ENCODE assay signal across 28 mouse cellular contexts in the genomic region with DNA sequence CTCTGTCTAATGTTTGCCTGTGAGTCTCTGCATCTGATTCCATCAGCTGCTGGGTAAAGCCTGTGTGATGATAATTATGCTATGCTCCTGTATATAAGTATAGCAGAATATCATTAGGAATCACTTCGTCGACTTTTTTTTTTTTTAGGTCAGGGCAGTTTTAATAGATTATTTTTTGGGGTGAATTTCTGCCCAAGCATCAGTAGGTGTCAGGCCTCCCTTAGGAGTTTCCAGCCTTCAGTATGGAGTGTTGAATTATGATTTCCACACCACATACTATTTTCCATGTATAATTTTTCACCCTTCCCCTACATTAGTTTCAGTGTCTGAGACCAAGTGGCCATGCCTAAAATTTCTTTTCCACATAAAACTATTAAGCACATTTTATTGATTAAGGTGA.
A peak's percentile ranks its signal among the peaks of the same experiment; 100 is the strongest.
DNase-seq lines count a peak whose midpoint lies in the region; ATAC-seq and TF ChIP-seq lines count a peak whose summit lies in the region.
"Had no signal": no experiment of that assay in that cellular context is flagged by ENCODE, and none has a peak within 500 bp of the region (broad histone marks: within the 10 kb centered on the region; RNA-seq: fewer than 3 reads in every experiment).

No protein-coding gene starts in this region.

- DNase-seq in heart, adult 2 months, result no peak
- DNase-seq in heart, adult 8-10 months (ENCODE audit: low spot score), result no peak
- no peak for DNase-seq in liver, postnatal 0 days
- DNase-seq in MEL (ENCODE audit: low read depth, low spot score), result peak; percentile 27
- DNase-seq in hindbrain, postnatal 0 days (ENCODE audit: low spot score), result no peak
- DNase-seq: adrenal gland, adult 8-10 months; adrenal gland, postnatal 25 days; cerebellum, adult 11-12 months; cerebellum, adult 8-10 months; cerebellum, postnatal 10 days; cerebellum, postnatal 36 days; embryo, embryonic 11 days; forebrain, postnatal 0 days; gastrocnemius, adult 2 months; gastrocnemius, postnatal 14 days; heart, adult 11 months; heart, postnatal 14 days; heart, postnatal 4 days had no signal

- H3K4me2 ChIP-seq in liver, postnatal 0 days (ENCODE audit: low read depth, low read length), result no peak overlapping the region
- no peak overlapping the region for H3K4me2 ChIP-seq in liver, embryonic 12.5 days
- H3K4me2 ChIP-seq in hindbrain, postnatal 0 days (ENCODE audit: low read depth, low read length), result no peak overlapping the region
- H3K4me2 ChIP-seq: embryonic facial prominence, embryonic 13.5 days; forebrain, embryonic 13.5 days; heart, embryonic 13.5 days; hindbrain, embryonic 14.5 days had no signal

- no peak for ATAC-seq in liver, postnatal 0 days
- no peak for ATAC-seq in liver, embryonic 12.5 days
- no peak for ATAC-seq in hindbrain, postnatal 0 days
- ATAC-seq: activated CD4-positive, CD25-positive, alpha-beta regulatory T cell, adult 4 months; CD4-positive, CD25-positive, alpha-beta regulatory T cell, adult 4 months; forebrain, embryonic 13.5 days; forebrain, postnatal 0 days had no signal

- peak; percentile 65 for TF ChIP-seq RAD21 in MEL (IDR thresholded peaks at IDR 0.05; ENCODE audit: low read depth, low read length)

- H3K9ac ChIP-seq in heart, adult 2 months (ENCODE audit: low read depth, low read length), result no peak overlapping the region
- no peak overlapping the region for H3K9ac ChIP-seq in liver, postnatal 0 days (replicated peaks)
- H3K9ac ChIP-seq in liver, embryonic 12.5 days, result no peak overlapping the region
- no peak overlapping the region for H3K9ac ChIP-seq in MEL (ENCODE audit: control insufficient read depth, low read depth, low read length, poor library complexity, severe bottlenecking)
- no peak overlapping the region for H3K9ac ChIP-seq in hindbrain, postnatal 0 days (replicated peaks; ENCODE audit: low read length)
- H3K9ac ChIP-seq: embryonic facial prominence, embryonic 13.5 days; forebrain, embryonic 13.5 days; forebrain, postnatal 0 days; heart, embryonic 13.5 days; hindbrain, embryonic 14.5 days had no signal

- H3K36me3 ChIP-seq in heart, adult 2 months (ENCODE audit: control insufficient read depth, insufficient read depth, low read length), result no peaks in the 10 kb centered on the region
- no peaks in the 10 kb centered on the region for H3K36me3 ChIP-seq in liver, postnatal 0 days (replicated peaks; ENCODE audit: insufficient read depth, low read length)
- H3K36me3 ChIP-seq in liver, embryonic 12.5 days, result no peaks in the 10 kb centered on the region
- peaks cover 0 to 5% of the 10 kb centered on the region in 2 experiments; a peak in 2 of 4 replicates for H3K36me3 ChIP-seq in MEL (ENCODE audit: control insufficient read depth in 1 of 2, insufficient read depth in 2 of 2, low read length in 2 of 2)
- H3K36me3 ChIP-seq in hindbrain, postnatal 0 days (ENCODE audit: insufficient read depth, low read length), result no peaks in the 10 kb centered on the region
- H3K36me3 ChIP-seq: embryonic facial prominence, embryonic 10.5 days; embryonic facial prominence, embryonic 13.5 days; heart, embryonic 10.5 days; heart, embryonic 13.5 days had no signal

- H3K4me3 ChIP-seq in heart, adult 2 months, result no peak overlapping the region
- no peak overlapping the region for H3K4me3 ChIP-seq in liver, postnatal 0 days (ENCODE audit: low read depth, low read length)
- H3K4me3 ChIP-seq in liver, embryonic 12.5 days, result no peak overlapping the region
- no peak overlapping the region for H3K4me3 ChIP-seq in MEL (ENCODE audit: control insufficient read depth in 1 of 2, insufficient read depth in 1 of 2, low read depth in 2 of 2, low read length in 2 of 2)
- H3K4me3 ChIP-seq in hindbrain, postnatal 0 days (ENCODE audit: low read length), result no peak overlapping the region
- H3K4me3 ChIP-seq: embryonic facial prominence, embryonic 10.5 days; embryonic facial prominence, embryonic 13.5 days; erythroblast, embryonic 14.5 days; forebrain, embryonic 13.5 days; gastrocnemius, adult 2 months; heart, embryonic 10.5 days; heart, embryonic 13.5 days had no signal

- no peak for TF ChIP-seq POLR2A in heart, adult 2 months (IDR thresholded peaks at IDR 0.05; ENCODE audit: insufficient read depth, low read depth, low read length)
- TF ChIP-seq POLR2A in MEL (IDR thresholded peaks at IDR 0.05; ENCODE audit: control insufficient read depth in 1 of 2, insufficient read depth in 1 of 2, low read depth in 1 of 2, low read length in 2 of 2, poor library complexity in 1 of 2), result no peak

- no peaks in the 10 kb centered on the region for H3K4me1 ChIP-seq in heart, adult 2 months (ENCODE audit: control insufficient read depth, insufficient read depth, low read length)
- no peaks in the 10 kb centered on the region for H3K4me1 ChIP-seq in liver, postnatal 0 days (ENCODE audit: insufficient read depth)
- H3K4me1 ChIP-seq in liver, embryonic 12.5 days, result no peaks in the 10 kb centered on the region
- H3K4me1 ChIP-seq in MEL (ENCODE audit: control insufficient read depth in 1 of 2, insufficient read depth in 2 of 2, low read length in 2 of 2), result no peaks in the 10 kb centered on the region
- H3K4me1 ChIP-seq in hindbrain, postnatal 0 days (ENCODE audit: insufficient read depth, low read length), result no peaks in the 10 kb centered on the region
- H3K4me1 ChIP-seq: embryonic facial prominence, embryonic 10.5 days; embryonic facial prominence, embryonic 13.5 days; forebrain, embryonic 13.5 days; heart, embryonic 10.5 days; heart, embryonic 13.5 days had no signal

- H3K27me3 ChIP-seq in heart, adult 2 months (ENCODE audit: control insufficient read depth, insufficient read depth, low read length), result no peaks in the 10 kb centered on the region
- H3K27me3 ChIP-seq in liver, postnatal 0 days (ENCODE audit: insufficient read depth, low read length), result no peaks in the 10 kb centered on the region
- H3K27me3 ChIP-seq in liver, embryonic 12.5 days (replicated peaks), result no peaks in the 10 kb centered on the region
- H3K27me3 ChIP-seq in MEL (ENCODE audit: control insufficient read depth in 1 of 2, insufficient read depth in 2 of 2, low read length in 2 of 2), result no peaks in the 10 kb centered on the region
- H3K27me3 ChIP-seq in hindbrain, postnatal 0 days (ENCODE audit: insufficient read depth, low read length), result no peaks in the 10 kb centered on the region
- H3K27me3 ChIP-seq: embryonic facial prominence, embryonic 13.5 days; forebrain, embryonic 13.5 days; heart, embryonic 13.5 days had no signal

- 44% methylated on average over 2 of the region's 2 CpGs for WGBS in heart, adult 2 months
- 68% methylated on average over 2 of the region's 2 CpGs for WGBS in liver, postnatal 0 days (ENCODE audit: insufficient replicate concordance)
- 67% methylated on average over 2 of the region's 2 CpGs for WGBS in liver, embryonic 12.5 days (ENCODE audit: insufficient replicate concordance)
- WGBS in hindbrain, postnatal 0 days, result 83% methylated on average over 2 of the region's 2 CpGs

- TF ChIP-seq EP300 in heart, adult 2 months (IDR thresholded peaks at IDR 0.05; ENCODE audit: insufficient read depth, low read depth, low read length), result no peak
- no peak for TF ChIP-seq EP300 in liver, postnatal 0 days (IDR thresholded peaks at IDR 0.05; ENCODE audit: low read depth)
- no peak for TF ChIP-seq EP300 in MEL (IDR thresholded peaks at IDR 0.05; ENCODE audit: low read depth in 1 of 2, low read length in 2 of 2)

- no peaks in the 10 kb centered on the region for H3K9me3 ChIP-seq in liver, postnatal 0 days (ENCODE audit: low read length)
- no peaks in the 10 kb centered on the region for H3K9me3 ChIP-seq in liver, embryonic 12.5 days (replicated peaks)
- H3K9me3 ChIP-seq in MEL (replicated peaks; ENCODE audit: insufficient read depth, low read length), result no peaks in the 10 kb centered on the region
- H3K9me3 ChIP-seq in hindbrain, postnatal 0 days (ENCODE audit: low read length), result no peaks in the 10 kb centered on the region
- H3K9me3 ChIP-seq: embryonic facial prominence, embryonic 10.5 days; embryonic facial prominence, embryonic 13.5 days; forebrain, embryonic 13.5 days; heart, embryonic 10.5 days; heart, embryonic 13.5 days had no signal

- H3K79me2 ChIP-seq in heart, adult 2 months (replicated peaks; ENCODE audit: control insufficient read depth, insufficient read depth, low read length), result no peaks in the 10 kb centered on the region
- no peaks in the 10 kb centered on the region for H3K79me2 ChIP-seq in MEL (ENCODE audit: control insufficient read depth, insufficient read depth, low read length, poor library complexity)

- no peak overlapping the region for H3K27ac ChIP-seq in heart, adult 2 months
- no peak overlapping the region for H3K27ac ChIP-seq in liver, postnatal 0 days (ENCODE audit: low read depth)
- H3K27ac ChIP-seq in liver, embryonic 12.5 days, result no peak overlapping the region
- H3K27ac ChIP-seq in MEL (ENCODE audit: control insufficient read depth, low read depth, low read length), result no peak overlapping the region
- H3K27ac ChIP-seq in hindbrain, postnatal 0 days, result no peak overlapping the region
- H3K27ac ChIP-seq: embryonic facial prominence, embryonic 10.5 days; embryonic facial prominence, embryonic 13.5 days; forebrain, embryonic 13.5 days; gastrocnemius, adult 2 months; heart, embryonic 10.5 days; heart, embryonic 13.5 days; hindbrain, embryonic 14.5 days had no signal

- intact Hi-C loops in heart, adult 2 months (cut with DNase I), result no loop called here

- peak; percentile 6; the same call in 1 of the 2 replicates for TF ChIP-seq CTCF in heart, adult 2 months (IDR thresholded peaks at IDR 0.05)
- TF ChIP-seq CTCF in liver, postnatal 0 days (IDR thresholded peaks at IDR 0.05; ENCODE audit: low read depth), result peak; percentile 24; the same call in 1 of the 2 replicates
- peak in 1 of 3 experiments; percentile 53; a peak in 2 of 6 replicates for TF ChIP-seq CTCF in MEL (IDR thresholded peaks at IDR 0.05 in 2 of 3, conservative IDR thresholded peaks at IDR 0.05 in 1 of 3; ENCODE audit: control insufficient read depth in 1 of 3, insufficient read depth in 1 of 3, low read depth in 2 of 3, low read length in 3 of 3, poor library complexity in 1 of 3, severe bottlenecking in 1 of 3)
- no peak for TF ChIP-seq CTCF in hindbrain, postnatal 0 days (IDR thresholded peaks at IDR 0.05; ENCODE audit: low read depth)

TF ChIP-seq in MEL, 35 proteins besides CTCF, POLR2A, EP300 and RAD21 (continues in another document):
- TF ChIP-seq USF2 (IDR thresholded peaks at IDR 0.05; ENCODE audit: borderline replicate concordance in 1 of 2, insufficient read depth in 1 of 2, low read depth in 1 of 2, low read length in 2 of 2) (no peak), RCOR1 (IDR thresholded peaks at IDR 0.05; ENCODE audit: low read depth, low read length) (no peak), ZKSCAN1 (IDR thresholded peaks at IDR 0.05; ENCODE audit: low read depth, low read length) (no peak), GATA1 (IDR thresholded peaks at IDR 0.05; ENCODE audit: low read depth, low read length) (no peak), E2F4 (IDR thresholded peaks at IDR 0.05; ENCODE audit: borderline replicate concordance, low read depth, low read length) (no peak), CHD2 (IDR thresholded peaks at IDR 0.05; ENCODE audit: low read length) (no peak), SMC3 (IDR thresholded peaks at IDR 0.05; ENCODE audit: low read depth, low read length) (peak; percentile 56), ZMIZ1 (IDR thresholded peaks at IDR 0.05; ENCODE audit: low read depth, low read length) (no peak), ZNF384 (IDR thresholded peaks at IDR 0.05; ENCODE audit: low read depth, low read length) (peak; percentile 77)
